Mouse (Mus musculus) ES-E14 (cell line): ENCODE measurements around the gene Atpif1. TPM values are rescaled to one million over a fixed set of nuclear protein-coding genes. Genes with fewer than 3 reads are reported as not detected.

Source experiments
- DNase-seq: peaks from one replicate; pipeline ENCODE4 v3.0.0-alpha.2; 2013; ENCODE audit warnings: low read depth, low spot score
- H3K27ac ChIP-seq: 2 replicates; pipeline ENCODE4 v1.5.1; 2012; ENCODE audit warnings: low read depth, mild to moderate bottlenecking, low read length, moderate library complexity, mixed read lengths; ENCODE audit not compliant: poor library complexity, insufficient read depth, severe bottlenecking
- H3K36me3 ChIP-seq: 2 replicates; pipeline ENCODE4 v1.6.1; 2012; ENCODE audit warnings: mild to moderate bottlenecking, low read length, moderate library complexity, mixed read lengths; ENCODE audit not compliant: control insufficient read depth, poor library complexity, insufficient read depth, severe bottlenecking
- H3K4me1 ChIP-seq, 2 experiments: fragments of 150-350 bp in 1 of 2; sonication (generic) in 1 of 2; 2 replicates each; pipeline ENCODE4 v1.6.1; 2012; ENCODE audit warnings: low read length in 2 of 2, mild to moderate bottlenecking in 1 of 2, mixed read lengths in 1 of 2; ENCODE audit not compliant: control insufficient read depth in 2 of 2, insufficient read depth in 2 of 2, poor library complexity in 1 of 2
- H3K4me3 ChIP-seq, 2 experiments: fragments of 150-350 bp in 1 of 2; sonication (generic) in 1 of 2; 2 replicates each; pipeline ENCODE4 v1.5.1; 2012; ENCODE audit warnings: low read length in 2 of 2, low read depth in 1 of 2, mild to moderate bottlenecking in 1 of 2, mixed read lengths in 1 of 2; ENCODE audit not compliant: insufficient read depth in 1 of 2, poor library complexity in 1 of 2, severe bottlenecking in 1 of 2
- H3K9ac ChIP-seq: 2 replicates; pipeline ENCODE4 v1.6.1; 2012; ENCODE audit warnings: low read depth, mild to moderate bottlenecking, low read length, mixed read lengths; ENCODE audit not compliant: poor library complexity, insufficient read depth, severe bottlenecking
- H3K9me3 ChIP-seq: fragments of 150-350 bp; sonication (generic); 2 replicates; pipeline ENCODE4 v1.6.1; 2012; ENCODE audit warnings: low read depth, mild to moderate bottlenecking, low read length; ENCODE audit not compliant: control insufficient read depth, insufficient read depth
- CHD2 ChIP-seq: IDR thresholded peaks from 2 replicates; pipeline ENCODE4 v1.6.1; 2014; ENCODE audit warnings: mild to moderate bottlenecking, low read depth, low read length, inconsistent platforms
- HCFC1 ChIP-seq: IDR thresholded peaks from 2 replicates; pipeline ENCODE4 v1.6.1; 2012; ENCODE audit warnings: low read length, inconsistent platforms, borderline replicate concordance; ENCODE audit not compliant: insufficient read depth
- MAFK ChIP-seq: IDR thresholded peaks from 2 replicates; pipeline ENCODE4 v1.6.1; 2014; ENCODE audit warnings: mild to moderate bottlenecking, low read depth, low read length, inconsistent platforms; ENCODE audit not compliant: insufficient read depth
- ZC3H11A ChIP-seq: IDR thresholded peaks from 2 replicates; pipeline ENCODE4 v1.6.1; 2012; ENCODE audit warnings: low read depth, mild to moderate bottlenecking, inconsistent platforms, low read length, borderline replicate concordance
- ZNF384 ChIP-seq: IDR thresholded peaks from 2 replicates; pipeline ENCODE4 v1.6.1; 2012; ENCODE audit warnings: low read depth, low read length, inconsistent platforms
- in situ Hi-C, 2 experiments: fragments of 600-800 bp; cut with MboI; formaldehyde crosslinking; loops; one replicate each; pipeline ENCODE4 v1.15.1; 2025; ENCODE audit warnings: low sequenced_read_pairs in 2 of 2, inconsistent platforms in 1 of 2; ENCODE audit not compliant: unreplicated experiment in 2 of 2
- total RNA-seq: library from RNA; depleted of rRNA; stranded (reverse); fragments of 300-350 nt; gene quantifications from 2 replicates; pipeline ENCODE4 v1.2.3, GENCODE M21; 2012

The Atpif1 gene
- total RNA-seq, 1 experiment = 485 TPM

DNA sequence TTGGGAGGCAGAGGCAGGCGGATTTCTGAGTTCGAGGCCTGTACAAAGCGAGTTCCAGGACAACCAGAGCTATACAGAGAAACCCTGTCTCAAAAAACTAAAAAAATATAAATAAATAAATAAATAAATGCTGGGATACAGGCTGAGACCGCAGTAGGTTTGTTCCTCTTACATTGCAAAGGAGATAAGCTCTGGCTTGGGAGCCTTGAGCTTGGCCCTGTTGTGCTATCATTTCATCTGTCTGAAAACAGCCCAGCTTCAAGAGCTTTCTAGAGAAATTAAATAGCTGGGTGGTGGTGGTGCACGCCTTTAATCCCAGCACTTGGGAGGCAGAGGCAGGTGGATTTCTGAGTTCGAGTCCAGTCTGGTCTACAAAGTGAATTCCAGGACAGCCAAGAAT lies 31.8 kb downstream of the Atpif1 start:
- no peak overlapping the region for H3K9ac ChIP-seq
- H3K36me3 ChIP-seq = peaks cover 46% of the 10 kb centered on the region
- no peak overlapping the region for H3K27ac ChIP-seq
- peaks cover 7 to 12% of the 10 kb centered on the region in 2 experiments; a peak in 2 of 4 replicates for H3K4me1 ChIP-seq
- H3K4me3 ChIP-seq = no peak overlapping the region
- no peak for DNase-seq
- TF ChIP-seq CHD2 = no peak
- TF ChIP-seq HCFC1 = no peak
- no peak for TF ChIP-seq ZC3H11A
- no peak for TF ChIP-seq ZNF384
- TF ChIP-seq MAFK = no peak
- in situ Hi-C loops = no loop called here
- H3K9me3 ChIP-seq = no peaks in the 10 kb centered on the region

DNA sequence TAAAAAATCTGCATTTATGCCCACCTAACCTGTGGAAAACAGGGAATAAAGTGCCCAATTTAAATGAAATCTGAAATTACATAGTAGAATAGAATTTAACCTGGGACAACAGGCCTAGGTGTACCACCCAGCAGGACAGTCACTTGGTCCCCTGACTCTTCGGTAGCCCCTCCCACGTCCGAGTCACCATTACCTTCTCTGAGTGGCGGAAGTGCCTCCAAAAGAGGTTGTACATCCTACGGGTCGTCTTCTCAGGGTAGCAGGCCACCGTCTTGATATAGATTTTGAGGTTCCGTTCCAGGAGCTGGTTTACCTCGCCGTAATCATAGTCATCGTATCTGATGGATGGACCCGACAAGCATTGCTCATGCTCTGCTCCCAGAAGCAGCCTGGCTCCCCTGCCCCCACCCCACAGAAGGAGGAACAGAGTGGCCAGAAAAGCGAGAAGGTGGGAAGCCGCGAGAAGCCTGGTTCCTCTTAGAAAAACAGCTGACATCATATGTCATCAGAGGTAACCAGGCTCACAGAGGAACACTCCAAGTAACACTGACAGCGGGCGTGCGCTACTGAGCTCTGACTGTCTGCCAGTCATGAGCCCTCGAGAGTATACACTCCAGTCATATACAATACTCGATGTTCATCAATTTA lies 39.1 kb downstream of the Atpif1 start:
- Histone ChIP-seq H3K9ac (no peak overlapping the region), H3K27ac (no peak overlapping the region), H3K9me3 (no peaks in the 10 kb centered on the region), H3K4me3 (no peak overlapping the region), H3K4me1 (peaks cover 0 to 3% of the 10 kb centered on the region in 2 experiments; a peak in 1 of 4 replicates), H3K36me3 (peaks cover 72% of the 10 kb centered on the region)
- in situ Hi-C loops = no loop called here
- DNase-seq = no peak
- no peak for TF ChIP-seq ZNF384
- TF ChIP-seq MAFK = no peak
- TF ChIP-seq CHD2 = no peak
- no peak for TF ChIP-seq HCFC1
- TF ChIP-seq ZC3H11A = no peak

DNA sequence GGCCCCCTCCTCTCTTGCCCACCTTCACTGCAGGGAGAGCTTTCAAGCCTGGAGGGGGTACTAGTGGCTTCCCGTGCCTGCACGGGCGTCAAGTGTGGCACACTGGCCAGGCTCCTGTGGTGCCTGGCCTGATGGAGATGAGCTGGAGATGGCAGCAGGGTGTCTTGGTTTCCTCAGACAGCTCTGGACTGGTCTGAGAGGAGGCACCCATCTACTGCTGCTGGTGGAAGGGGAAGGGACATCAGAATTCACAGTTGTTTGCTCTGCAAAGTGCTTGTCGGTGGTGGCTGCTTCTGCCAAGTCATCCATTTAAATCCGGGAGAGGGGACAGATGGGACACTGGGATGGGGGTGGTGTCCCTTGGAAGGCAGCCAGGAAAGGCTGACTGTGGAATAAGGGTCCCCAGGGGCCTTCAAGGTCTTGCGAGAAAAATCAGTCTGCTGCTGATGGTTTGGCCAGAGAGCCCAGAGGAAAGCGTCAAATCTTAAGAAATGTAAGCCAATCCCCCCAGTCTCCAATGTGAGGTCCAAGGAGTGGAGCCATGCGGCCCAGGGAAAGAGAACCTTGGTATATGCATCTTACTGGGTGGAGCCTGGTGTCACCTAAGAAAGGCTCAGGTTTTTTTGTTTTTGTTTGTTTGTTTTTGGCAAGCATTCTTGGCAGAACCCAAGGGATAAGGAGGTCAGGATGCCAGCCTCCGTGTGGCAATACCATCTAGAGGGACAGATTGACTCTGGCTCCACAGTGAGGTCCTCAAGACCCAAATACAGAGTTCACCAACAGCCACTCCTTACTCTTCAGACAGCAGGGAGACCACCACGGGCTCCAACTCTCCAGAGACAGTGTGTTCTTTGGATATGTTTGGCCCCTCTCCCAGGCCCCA lies 41.0 kb downstream of the Atpif1 start:
- Histone ChIP-seq H3K4me3 (no peak overlapping the region), H3K9me3 (no peaks in the 10 kb centered on the region), H3K27ac (no peak overlapping the region), H3K36me3 (peaks cover 52% of the 10 kb centered on the region), H3K4me1 (peaks cover 0 to 5% of the 10 kb centered on the region in 2 experiments; a peak in 2 of 4 replicates), H3K9ac (no peak overlapping the region)
- DNase-seq = no peak
- TF ChIP-seq ZNF384 (no peak), HCFC1 (no peak), MAFK (no peak), CHD2 (no peak), ZC3H11A (no peak)
- in situ Hi-C loops = no loop called here

DNA sequence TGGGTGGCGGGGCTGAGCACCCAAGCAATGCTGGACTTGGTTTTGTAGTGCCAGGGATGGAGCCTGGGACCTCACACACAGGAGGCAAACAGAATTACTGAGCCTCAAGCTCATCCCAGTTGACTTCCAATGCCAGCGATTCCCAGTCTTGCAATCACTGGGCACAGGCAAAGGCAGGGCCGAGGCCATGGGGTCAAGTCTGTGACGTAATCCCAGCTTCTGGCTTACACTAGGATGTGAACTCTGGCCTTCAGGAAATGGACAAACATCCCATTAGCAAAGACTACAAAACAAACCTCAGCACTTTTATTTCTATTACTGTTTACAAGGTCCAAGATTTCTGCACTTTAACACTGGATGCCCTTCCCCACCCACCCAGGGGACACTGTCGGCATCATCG lies 41.7 kb downstream of the Atpif1 start:
- Histone ChIP-seq H3K36me3 (peaks cover 45% of the 10 kb centered on the region), H3K4me1 (peaks cover 0 to 5% of the 10 kb centered on the region in 2 experiments; a peak in 2 of 4 replicates), H3K9ac (no peak overlapping the region), H3K9me3 (no peaks in the 10 kb centered on the region), H3K27ac (no peak overlapping the region), H3K4me3 (no peak overlapping the region)
- no peak for DNase-seq
- in situ Hi-C loops = no loop called here
- TF ChIP-seq HCFC1 = no peak
- TF ChIP-seq ZC3H11A = no peak
- no peak for TF ChIP-seq MAFK
- TF ChIP-seq ZNF384 = no peak
- TF ChIP-seq CHD2 = no peak
